Mouse (Mus musculus) olfactory bulb, adult 2 months (tissue): ENCODE results near the gene Gpr108.

ENCODE experiments used
- CTCF ChIP-seq: fragments of 200-500 bp; IDR thresholded peaks from 2 replicates; pipeline ENCODE4 v1.5.1; 2012; ENCODE audit warnings: low read depth, mild to moderate bottlenecking, low read length, moderate library complexity; ENCODE audit not compliant: insufficient read depth
- POLR2A ChIP-seq: fragments of 200-500 bp; IDR thresholded peaks from 2 replicates; pipeline ENCODE4 v1.6.1; 2012; ENCODE audit warnings: mild to moderate bottlenecking, low read depth, low read length, moderate library complexity; ENCODE audit not compliant: insufficient read depth

GRCm38 (mm10) chr17:57292968-57293367, 44.7 kb upstream of the Gpr108 start:
- TF ChIP-seq POLR2A (no peak), CTCF (no peak)
